8 mouse cellular contexts compared by ENCODE assay signal in the genomic region with DNA sequence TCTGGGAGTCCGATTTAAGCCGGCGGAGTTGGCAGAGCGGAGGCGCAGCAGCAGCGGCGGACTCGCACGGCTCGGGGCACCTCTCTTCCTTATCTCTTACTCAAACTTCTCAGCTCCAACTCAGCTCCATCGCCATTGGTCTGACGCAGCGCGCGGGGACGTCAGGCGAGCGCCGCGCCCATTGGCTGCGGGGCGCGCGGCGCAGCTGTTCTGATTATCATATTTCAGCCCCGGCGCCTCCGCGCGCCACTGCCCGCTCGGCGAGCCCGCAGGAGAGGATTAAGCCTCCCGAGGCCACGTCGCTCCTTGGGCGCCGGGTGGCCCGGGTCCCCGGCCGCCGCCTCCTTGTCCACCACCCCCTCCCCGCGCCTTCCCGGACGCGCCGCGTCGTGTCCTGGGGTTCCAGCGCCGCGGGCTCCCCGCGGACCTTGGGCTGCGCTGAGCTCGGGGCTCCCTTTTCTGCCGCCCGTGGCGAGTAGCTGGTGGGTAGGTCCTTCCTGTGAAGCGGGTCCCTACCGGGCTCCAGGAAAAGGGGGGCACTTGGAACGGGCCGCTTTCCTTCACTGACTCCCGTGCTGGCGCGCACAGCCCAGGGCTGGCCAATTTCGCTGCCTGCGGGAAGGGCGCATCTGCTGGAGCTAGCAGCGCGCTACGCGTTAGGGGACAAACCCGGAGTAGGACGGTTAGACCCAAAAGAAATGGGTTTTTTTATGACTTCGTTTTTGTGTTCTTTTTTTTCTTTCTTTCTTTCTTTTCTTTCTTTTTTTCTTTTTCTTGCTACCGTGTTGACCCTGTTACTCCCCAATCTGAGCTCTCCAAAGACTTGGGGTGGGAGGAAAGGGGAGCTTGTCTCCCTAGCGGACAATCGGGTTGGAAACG. TPM values are rescaled to one million over a fixed set of nuclear protein-coding genes. Genes with fewer than 3 reads are reported as not detected.
A peak's percentile ranks its signal among the peaks of the same experiment; 100 is the strongest.
DNase-seq lines count a peak whose midpoint lies in the region; ATAC-seq and TF ChIP-seq lines count a peak whose summit lies in the region.

A gene (minus strand): TSS at position 106 of the 879 bp plus-strand sequence.

- ATAC-seq in forebrain, embryonic 11.5 days (replicated peaks; ENCODE audit: low FRiP score), result peak; percentile 96
- peak; percentile 92 for ATAC-seq in limb, embryonic 15.5 days (ENCODE audit: insufficient number of reproducible peaks, low FRiP score, low TSS enrichment, low read depth)
- ATAC-seq in midbrain, embryonic 14.5 days (ENCODE audit: low FRiP score, low TSS enrichment), result peak; percentile 94

- peaks cover 83% of the 10 kb centered on the region for H3K27me3 ChIP-seq in E14TG2a.4 (ENCODE audit: insufficient read depth, low read length)
- peaks cover 75% of the 10 kb centered on the region for H3K27me3 ChIP-seq in forebrain, embryonic 11.5 days (ENCODE audit: control insufficient read depth, insufficient read depth, low read length)
- peaks cover 87% of the 10 kb centered on the region for H3K27me3 ChIP-seq in limb, embryonic 15.5 days
- peaks cover 88% of the 10 kb centered on the region for H3K27me3 ChIP-seq in midbrain, embryonic 14.5 days (ENCODE audit: control insufficient read depth, insufficient read depth, low read length)

- under 1% methylated on average over 79 of the region's 82 CpGs for WGBS in forebrain, embryonic 11.5 days
- under 1% methylated on average over 75 of the region's 82 CpGs for WGBS in limb, embryonic 15.5 days
- under 1% methylated on average over 80 of the region's 82 CpGs for WGBS in midbrain, embryonic 14.5 days

- no peaks in the 10 kb centered on the region for H3K9me3 ChIP-seq in E14TG2a.4 (ENCODE audit: low read length)
- no peaks in the 10 kb centered on the region for H3K9me3 ChIP-seq in forebrain, embryonic 11.5 days (ENCODE audit: control insufficient read depth, low read length)
- H3K9me3 ChIP-seq in limb, embryonic 15.5 days, result no peaks in the 10 kb centered on the region
- H3K9me3 ChIP-seq in midbrain, embryonic 14.5 days (ENCODE audit: control insufficient read depth, low read length), result no peaks in the 10 kb centered on the region

- H3K9ac ChIP-seq in forebrain, embryonic 11.5 days (ENCODE audit: low read length), result peak within 1 kb of the TSS; percentile 51
- no peak within 1 kb of the TSS for H3K9ac ChIP-seq in limb, embryonic 15.5 days
- H3K9ac ChIP-seq in midbrain, embryonic 14.5 days (replicated peaks; ENCODE audit: low read length), result peak within 1 kb of the TSS; percentile 40; the same call in 1 of the 2 replicates

- no peak for TF ChIP-seq CTCF in E14TG2a.4 (conservative IDR thresholded peaks at IDR 0.05; ENCODE audit: low read length)

- H3K36me3 ChIP-seq in E14TG2a.4 (ENCODE audit: insufficient read depth, low read length), result no peaks in the 10 kb centered on the region
- no peaks in the 10 kb centered on the region for H3K36me3 ChIP-seq in forebrain, embryonic 11.5 days (ENCODE audit: control insufficient read depth, insufficient read depth, low read length)
- no peaks in the 10 kb centered on the region for H3K36me3 ChIP-seq in limb, embryonic 15.5 days
- H3K36me3 ChIP-seq in midbrain, embryonic 14.5 days (ENCODE audit: control insufficient read depth, insufficient read depth, low read length), result no peaks in the 10 kb centered on the region

- peak within 1 kb of the TSS; percentile 97 for H3K4me2 ChIP-seq in forebrain, embryonic 11.5 days (ENCODE audit: low read depth, low read length, severe bottlenecking)
- H3K4me2 ChIP-seq in limb, embryonic 15.5 days, result peak within 1 kb of the TSS; percentile 98
- H3K4me2 ChIP-seq in midbrain, embryonic 14.5 days (ENCODE audit: low read length), result peak within 1 kb of the TSS; percentile 85

- peaks cover 20% of the 10 kb centered on the region for H3K4me1 ChIP-seq in E14TG2a.4 (replicated peaks; ENCODE audit: low read depth, low read length)
- peaks cover 5% of the 10 kb centered on the region for H3K4me1 ChIP-seq in forebrain, embryonic 11.5 days (replicated peaks; ENCODE audit: control insufficient read depth, insufficient read depth, low read length)
- H3K4me1 ChIP-seq in limb, embryonic 15.5 days, result peaks cover 18% of the 10 kb centered on the region
- H3K4me1 ChIP-seq in midbrain, embryonic 14.5 days (ENCODE audit: control insufficient read depth, insufficient read depth, low read length), result peaks cover 6% of the 10 kb centered on the region; the same call in 1 of the 2 replicates

- intact Hi-C loops in heart, postnatal 10 days (cut with DNase I), result loop anchor here (5.0 kb wide), 2 partner anchors 397 to 1078 kb away; no protein-coding TSS in a partner anchor

- 0 out of 2 replicates have a peak within 1 kb of the TSS, but pooled peaks have one; percentile 62 for H3K27ac ChIP-seq in forebrain, embryonic 11.5 days (ENCODE audit: low read depth, low read length)
- H3K27ac ChIP-seq in limb, embryonic 15.5 days, result no peak within 1 kb of the TSS
- no peak within 1 kb of the TSS for H3K27ac ChIP-seq in midbrain, embryonic 14.5 days (replicated peaks; ENCODE audit: low read depth, low read length)

- DNase-seq in adrenal gland, adult 18-20 months (ENCODE audit: low spot score in 2 of 2), result peak; percentile 35 to 37
- peak; percentile 92 for DNase-seq in forebrain, embryonic 11.5 days (ENCODE audit: low spot score)
- peak; percentile 56 to 65 for DNase-seq in heart, postnatal 10 days
- DNase-seq in midbrain, embryonic 14.5 days, result peak; percentile 87
- peak; percentile 71 for DNase-seq in testis, postnatal 14 days (ENCODE audit: low spot score)
- DNase-seq in spleen, postnatal 14 days (ENCODE audit: low spot score in 2 of 2), result no peak

- H3K4me3 ChIP-seq in E14TG2a.4 (replicated peaks; ENCODE audit: low read length), result peak within 1 kb of the TSS; percentile 89
- H3K4me3 ChIP-seq in forebrain, embryonic 11.5 days (ENCODE audit: low read depth, low read length), result peak within 1 kb of the TSS; percentile 59
- H3K4me3 ChIP-seq in limb, embryonic 15.5 days, result peak within 1 kb of the TSS; percentile 60
- H3K4me3 ChIP-seq in midbrain, embryonic 14.5 days (replicated peaks; ENCODE audit: low read depth, low read length), result peak within 1 kb of the TSS; percentile 43

RNA-seq across cellular contexts. Expression of the gene that starts here (rescaled TPM):
- 1 to 10 TPM; 3.5 to 6.9 TPM for total RNA-seq in adrenal gland, adult 18-20 months (2021)
- polyA plus RNA-seq in forebrain, embryonic 11.5 days (2014; fragmentation: Nextera tagmentation; extraction: Ambion mirVana), result 34.0 and 34.8 TPM in 2 replicates
- total RNA-seq in heart, postnatal 10 days (2021), result under 1 TPM; 0.42 to 0.43 TPM
- polyA plus RNA-seq in limb, embryonic 15.5 days (2015; fragmentation: Nextera tagmentation; extraction: Ambion mirVana), result 1.1 and 1.5 TPM in 2 replicates
- 5.4 and 8.1 TPM in 2 replicates for polyA plus RNA-seq in midbrain, embryonic 14.5 days (2014; fragmentation: Nextera tagmentation; extraction: Ambion mirVana)

Comparison
In these comparisons a context has a peak if more than half of its experiments do, and no peak if none do; other contexts are left out.
1. Peak in DNase-seq in heart, postnatal 10 days; RNA of the gene not detected or under 1 TPM.
2. DNase-seq: peak in adrenal gland, adult 18-20 months (2 of 2), forebrain, embryonic 11.5 days (single experiment), midbrain, embryonic 14.5 days (single experiment) and testis, postnatal 14 days (single experiment); none in spleen, postnatal 14 days (0 of 2).
3. Peak in every context shown above with its lines, with median percentiles within 50 percentile points of each other: H3K4me3 ChIP-seq, ATAC-seq and H3K4me2 ChIP-seq.